Mouse (Mus musculus): Measurements from ENCODE around the gene Vmn1r75. TPM values are rescaled to one million over a fixed set of nuclear protein-coding genes. Genes with fewer than 3 reads are reported as not detected.

Gene Vmn1r75
- not detected for total RNA-seq (2021)
- long read RNA-seq, experiment 1 = 0 reads
- long read RNA-seq, experiment 2 = 0 reads

GRCm38 (mm10) chr7:11874330-11874729 lies at the start of gene Vmn1r75:
Gene Vmn1r75 (plus strand): TSS chr7:11874630.
- intact Hi-C loops (cut with DNase I) = no loop called here
- DNase-seq (ENCODE audit: low spot score in 2 of 2) = no peak

- DNase-seq (ENCODE audit: low spot score in 2 of 2) = no peak
- intact Hi-C loops (cut with DNase I) = no loop called here
Observed at GRCm38 (mm10) chr7:11833680-11834079, 40.8 kb upstream of the Vmn1r75 start, which contains the start of gene Vmn1r74. Gene Vmn1r74 (plus strand): TSS chr7:11833980.

Other genes with a start within 250 kb of the Vmn1r75 start
- not detected for gene Vmn1r72, start 194.5 kb upstream of the Vmn1r75 start, total RNA-seq (2021)
- gene Vmn1r73, start 144.4 kb upstream of the Vmn1r75 start, total RNA-seq (2021) = not detected
- gene Vmn1r74, start 40.6 kb upstream of the Vmn1r75 start, total RNA-seq (2021) = not detected
- gene Vmn1r76, start 63.6 kb downstream of the Vmn1r75 start, total RNA-seq (2021) = not detected
- gene Vmn1r77, start 162.1 kb downstream of the Vmn1r75 start, total RNA-seq (2021) = not detected

All from left cerebral cortex, postnatal 14 days (tissue).